Mouse (Mus musculus): Measurements from ENCODE around the gene Col1a1.

Gene Col1a1

DNA sequence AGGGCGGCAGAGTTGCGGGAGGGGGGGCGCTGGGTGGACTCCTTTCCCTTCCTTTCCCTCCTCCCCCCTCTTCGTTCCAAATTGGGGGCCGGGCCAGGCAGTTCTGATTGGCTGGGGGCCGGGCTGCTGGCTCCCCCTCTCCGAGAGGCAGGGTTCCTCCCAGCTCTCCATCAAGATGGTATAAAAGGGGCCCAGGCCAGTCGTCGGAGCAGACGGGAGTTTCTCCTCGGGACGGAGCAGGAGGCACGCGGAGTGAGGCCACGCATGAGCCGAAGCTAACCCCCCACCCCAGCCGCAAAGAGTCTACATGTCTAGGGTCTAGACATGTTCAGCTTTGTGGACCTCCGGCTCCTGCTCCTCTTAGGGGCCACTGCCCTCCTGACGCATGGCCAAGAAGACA is at the start of gene Col1a1:
Col1a1 (plus strand) TSS at position 180 of the 400 bp plus-strand sequence.
- in situ Hi-C loops (cut with MboI) = no loop called here

DNA sequence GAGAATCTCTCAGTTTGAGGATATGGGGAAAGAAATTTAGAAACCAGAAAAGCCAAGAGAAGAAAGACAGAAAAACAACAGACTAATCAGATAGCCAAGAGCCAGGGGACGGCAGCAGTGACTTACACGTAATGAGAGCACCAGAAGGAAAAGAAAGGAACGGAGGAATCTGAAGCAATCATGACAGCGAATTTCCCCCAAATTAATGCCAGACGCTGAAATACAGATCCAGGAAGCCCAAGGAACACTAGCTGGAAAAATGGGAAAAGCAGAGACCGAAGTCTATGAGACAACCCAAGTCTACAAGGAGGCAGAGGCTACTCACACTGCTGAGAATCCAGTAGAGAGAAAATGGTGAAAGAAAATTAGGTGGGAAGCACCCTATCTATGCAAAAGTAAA is 44.9 kb upstream of the Col1a1 start:
- in situ Hi-C loops (cut with MboI) = no loop called here

GRCm38 (mm10) chr11:94896753-94897376 is 39.2 kb upstream of the Col1a1 start:
- in situ Hi-C loops (cut with MboI) = no loop called here

DNA sequence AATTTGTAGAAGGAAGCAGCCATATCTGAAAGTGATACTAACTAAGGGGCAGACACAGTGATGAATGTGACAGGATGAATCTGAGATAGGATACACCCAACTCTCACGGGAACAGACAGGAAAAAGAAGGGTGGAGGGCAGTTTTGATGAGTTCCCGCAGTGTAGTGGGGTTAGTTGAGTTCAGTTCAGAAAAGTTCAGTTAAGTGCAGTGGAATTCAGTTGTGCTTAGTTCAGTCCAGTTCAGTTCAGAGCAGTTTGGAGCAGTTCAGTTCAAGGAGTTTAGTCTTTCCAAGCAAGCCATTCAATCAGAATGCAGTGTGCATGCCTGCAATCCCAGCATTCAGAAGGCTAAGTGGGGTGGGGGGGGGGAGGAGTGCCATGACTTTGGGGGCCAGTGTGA is 34.8 kb upstream of the Col1a1 start:
- in situ Hi-C loops (cut with MboI) = no loop called here

GRCm38 (mm10) chr11:94904306-94904705 is 31.7 kb upstream of the Col1a1 start:
- in situ Hi-C loops (cut with MboI) = no loop called here

- in situ Hi-C loops (cut with MboI) = no loop called here
Measured at GRCm38 (mm10) chr11:94910971-94911370, 25.1 kb upstream of the Col1a1 start.

GRCm38 (mm10) chr11:94912568-94912967 is 23.5 kb upstream of the Col1a1 start:
- in situ Hi-C loops (cut with MboI) = no loop called here

DNA sequence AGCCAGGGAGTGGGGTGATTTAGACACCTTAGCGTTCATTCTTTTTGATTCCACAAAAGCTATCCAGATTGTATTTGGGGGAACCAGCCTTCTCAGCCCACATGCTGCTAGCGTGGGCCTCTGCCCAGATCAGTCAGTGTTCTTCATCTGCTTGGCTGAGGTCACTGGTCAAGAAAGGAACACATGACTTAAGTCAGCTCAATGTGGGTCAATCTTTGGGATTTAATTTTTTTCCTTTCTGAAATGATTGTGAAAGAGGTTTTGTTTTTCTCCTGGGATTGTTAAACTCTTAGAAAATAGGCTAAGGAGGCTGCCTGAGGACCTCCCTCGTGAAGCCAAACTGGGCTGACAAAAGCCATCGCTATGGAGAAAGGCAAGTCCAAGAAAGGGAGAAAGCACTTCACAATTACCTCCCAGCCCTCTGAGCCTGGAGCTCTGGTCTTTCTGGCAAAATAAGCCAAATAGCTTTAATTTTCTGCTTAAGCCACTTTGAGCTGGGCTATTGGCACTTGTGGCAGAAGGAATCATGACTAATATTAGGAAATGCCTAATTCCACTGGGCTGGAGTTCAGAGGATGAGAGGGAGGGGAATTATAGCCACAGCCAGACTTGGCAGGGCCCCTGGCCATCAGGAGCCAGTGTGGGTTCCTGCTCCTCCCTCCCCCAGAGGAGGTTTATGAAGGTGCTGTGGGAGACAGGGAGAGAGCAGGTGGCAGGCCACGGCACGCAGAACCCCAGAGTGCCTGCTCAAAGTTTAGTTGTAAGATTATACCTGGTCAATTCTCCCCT is 22.5 kb upstream of the Col1a1 start:
- in situ Hi-C loops (cut with MboI) = no loop called here

DNA sequence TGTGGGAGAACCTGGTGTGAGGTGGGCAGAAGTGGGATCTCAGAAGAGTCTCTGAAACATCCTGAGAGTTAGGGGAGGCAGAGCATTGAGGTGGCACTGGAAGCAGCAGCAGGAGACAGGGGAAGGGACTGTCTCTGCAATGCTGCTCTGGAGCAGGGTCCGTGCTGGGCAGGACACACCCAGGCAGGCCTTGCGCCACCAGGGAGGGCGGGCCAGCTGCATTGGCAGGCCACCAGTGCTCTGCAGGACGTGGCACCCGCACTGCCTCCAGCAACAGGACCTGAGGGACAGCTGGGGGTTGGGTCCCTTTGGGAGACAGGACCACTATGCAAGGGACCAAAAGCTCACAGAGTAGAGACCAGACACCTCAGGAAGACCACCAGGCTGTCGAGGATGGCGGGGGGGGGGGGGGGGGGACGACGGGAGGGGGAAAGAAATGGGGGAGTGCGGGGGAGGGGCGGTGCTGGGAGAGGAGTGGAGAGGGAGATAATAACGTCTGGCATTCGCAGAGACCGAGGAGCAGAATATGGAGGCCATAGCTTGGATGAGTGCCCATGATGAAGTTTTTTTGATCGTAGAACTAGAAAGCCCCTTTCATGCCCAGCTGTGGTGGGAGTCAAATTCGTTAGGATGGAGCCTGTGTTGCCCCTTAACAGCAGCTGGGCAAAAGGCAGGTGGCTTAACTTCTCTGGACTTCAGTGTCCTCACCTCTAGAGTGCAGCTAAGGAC is 20.2 kb upstream of the Col1a1 start:
- in situ Hi-C loops (cut with MboI) = no loop called here

- in situ Hi-C loops (cut with MboI) = no loop called here
Measured at GRCm38 (mm10) chr11:94916477-94916876, 19.5 kb upstream of the Col1a1 start.

DNA sequence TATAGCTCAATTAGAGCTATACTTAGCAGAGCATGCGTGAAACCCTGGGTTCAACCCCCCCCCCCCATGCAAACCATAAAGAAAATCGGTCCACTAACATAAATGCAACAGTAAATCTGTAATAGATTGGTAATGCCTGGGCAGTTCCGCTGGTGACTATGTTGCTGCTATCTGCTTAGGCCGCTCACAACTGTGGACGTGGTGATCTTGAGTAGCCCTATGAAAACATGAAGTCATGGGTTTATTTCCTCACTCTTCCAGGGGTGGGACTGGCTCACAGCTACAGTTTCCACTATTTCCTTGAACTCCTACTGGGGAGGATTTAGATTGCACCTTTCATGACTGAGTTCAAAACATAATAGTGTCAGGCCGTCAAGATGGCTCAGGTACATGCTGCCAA is 18.3 kb upstream of the Col1a1 start:
- in situ Hi-C loops (cut with MboI) = no loop called here

GRCm38 (mm10) chr11:94920996-94921401 is 15.0 kb upstream of the Col1a1 start:
- in situ Hi-C loops (cut with MboI) = no loop called here

DNA sequence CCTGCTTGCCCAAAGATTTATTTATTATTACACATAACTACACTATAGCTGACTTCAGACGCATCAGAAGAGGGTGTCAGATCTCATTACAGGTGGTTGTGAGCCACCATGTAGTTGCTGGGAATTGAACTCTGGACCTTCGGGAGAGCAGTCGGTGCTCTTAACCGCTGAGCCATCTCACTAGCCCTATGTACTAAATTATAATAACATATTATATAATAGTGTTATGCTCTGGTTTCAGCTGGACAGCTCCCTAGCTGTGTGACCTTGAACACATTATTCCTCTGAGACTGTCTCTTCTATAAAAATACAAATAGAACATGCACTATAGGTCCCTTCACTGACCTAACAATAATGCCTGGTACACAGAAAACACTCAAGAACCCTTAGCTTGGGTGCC is 11.0 kb upstream of the Col1a1 start:
- in situ Hi-C loops (cut with MboI) = no loop called here

- in situ Hi-C loops (cut with MboI) = no loop called here
Measured at GRCm38 (mm10) chr11:94926431-94926830, 9.6 kb upstream of the Col1a1 start.

DNA sequence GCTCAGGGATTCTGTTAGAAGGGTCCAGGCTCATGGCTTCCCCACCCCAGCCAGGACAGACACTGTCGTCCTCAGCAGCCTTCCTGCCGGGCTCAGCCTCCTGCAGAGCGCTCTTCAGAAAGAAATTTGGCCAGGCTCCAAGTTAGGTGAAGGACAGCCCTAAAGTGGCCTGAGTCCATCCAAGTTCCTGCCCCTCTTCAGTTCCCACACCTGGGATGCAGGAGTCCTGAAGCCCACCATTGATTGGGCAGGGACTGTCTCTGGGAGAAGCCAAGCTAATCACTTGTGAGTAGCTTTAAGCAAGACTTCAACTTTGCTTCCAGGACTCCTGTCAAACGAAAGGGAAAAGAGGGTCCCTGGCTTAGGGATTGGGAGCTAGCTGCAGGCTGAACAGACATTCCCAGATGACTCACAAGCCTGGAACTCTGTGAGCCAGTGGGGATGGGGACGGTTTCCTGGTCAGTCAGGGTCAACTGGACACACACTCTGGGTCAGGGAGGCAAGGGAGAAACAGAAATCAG is 8.2 kb upstream of the Col1a1 start:
- in situ Hi-C loops (cut with MboI) = no loop called here

- in situ Hi-C loops (cut with MboI) = no loop called here
Measured at GRCm38 (mm10) chr11:94928820-94929219, 7.2 kb upstream of the Col1a1 start.

- in situ Hi-C loops (cut with MboI) = no loop called here
Measured at GRCm38 (mm10) chr11:94929599-94929998, 6.4 kb upstream of the Col1a1 start.

DNA sequence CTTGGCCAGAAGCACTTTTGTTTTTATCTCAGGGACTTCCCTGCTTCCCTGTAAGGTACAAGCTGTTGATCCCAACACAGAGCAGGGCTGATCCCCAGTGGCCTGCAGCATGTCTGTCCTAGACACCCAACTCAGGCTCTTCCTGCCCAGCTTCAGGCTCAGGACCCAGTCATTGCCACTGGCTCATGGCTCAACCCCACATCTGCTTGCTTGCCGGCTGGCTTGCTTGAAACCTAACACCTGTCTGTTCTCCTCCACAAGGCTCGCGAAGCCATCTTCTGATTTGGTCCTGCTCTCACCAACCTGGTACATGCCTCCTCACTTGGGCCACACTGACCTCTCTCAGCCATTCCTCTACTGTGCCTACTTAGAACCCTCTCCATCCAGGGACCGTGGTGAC is 5.9 kb upstream of the Col1a1 start:
- in situ Hi-C loops (cut with MboI) = no loop called here

DNA sequence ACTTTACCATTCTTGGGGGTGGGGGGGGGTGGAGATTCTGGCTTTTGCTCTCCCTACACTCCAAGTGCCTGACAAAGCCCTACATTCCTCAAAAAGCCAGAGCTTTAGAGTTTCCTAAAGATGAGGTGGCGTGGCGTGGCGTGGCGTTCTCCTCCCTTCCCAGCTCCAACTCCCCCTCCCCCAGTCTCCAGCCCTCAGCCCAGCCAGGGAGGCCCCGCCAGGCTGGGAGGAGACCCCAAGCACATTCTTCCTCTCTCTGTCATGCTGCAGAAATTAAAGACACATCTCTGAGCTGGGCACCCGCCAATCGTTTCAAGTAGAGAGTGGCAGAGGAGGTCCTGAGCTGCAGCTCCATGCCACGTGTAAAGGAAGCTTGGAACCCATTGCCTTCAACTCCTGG is 2.4 kb upstream of the Col1a1 start:
- in situ Hi-C loops (cut with MboI) = no loop called here

- in situ Hi-C loops (cut with MboI) = no loop called here
Measured at GRCm38 (mm10) chr11:94934526-94934925, 1.5 kb upstream of the Col1a1 start.

DNA sequence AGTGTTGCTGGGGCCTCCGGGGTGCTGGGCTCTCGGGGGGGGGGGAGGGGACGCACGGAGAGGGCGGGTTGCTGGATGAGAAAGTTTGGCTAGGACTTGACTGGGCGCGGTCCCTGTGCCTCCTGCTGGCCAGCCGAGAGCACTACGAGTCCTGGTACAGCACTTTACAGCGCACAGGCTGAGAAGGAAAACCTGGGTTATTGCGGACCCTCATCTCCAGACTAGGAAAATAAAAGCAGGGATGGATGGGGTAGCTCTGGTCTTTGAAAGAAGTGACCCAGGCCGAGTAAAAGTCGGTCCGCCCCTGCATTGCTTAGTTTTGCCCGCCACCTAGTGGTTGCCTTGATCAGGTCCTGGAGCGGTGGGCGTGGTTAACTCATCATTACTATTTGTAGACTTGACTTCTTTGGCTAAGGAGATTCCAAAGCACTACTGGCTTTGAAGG is 849 bp downstream of the Col1a1 start:
- in situ Hi-C loops (cut with MboI) = no loop called here

DNA sequence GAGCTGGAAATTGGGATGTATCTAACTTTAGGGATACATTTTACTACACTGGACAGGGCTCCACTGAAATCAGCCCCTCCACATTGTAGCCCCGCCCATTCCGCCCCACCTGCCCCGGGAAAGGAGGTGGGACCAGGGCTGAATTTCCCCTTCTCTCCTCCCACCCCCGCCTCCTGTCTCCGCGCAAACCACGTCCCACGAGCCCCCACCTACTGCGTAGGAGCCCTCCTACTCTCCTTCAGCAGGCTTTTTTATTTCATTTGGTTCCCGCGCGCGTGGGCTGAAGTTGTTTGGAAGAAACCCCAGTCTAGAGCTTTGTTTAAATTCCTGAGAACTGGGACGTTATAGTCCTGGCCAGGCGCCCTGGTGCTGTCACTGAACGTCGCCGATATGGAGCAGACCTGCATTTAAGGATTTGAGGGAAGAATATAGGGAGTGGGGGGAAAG is 1.3 kb downstream of the Col1a1 start:
- in situ Hi-C loops (cut with MboI) = no loop called here

- in situ Hi-C loops (cut with MboI) = no loop called here
Measured at GRCm38 (mm10) chr11:94937787-94938186, 1.8 kb downstream of the Col1a1 start.
